Mouse (Mus musculus): ENCODE data around the gene Taf6l.

Gene Taf6l

DNA sequence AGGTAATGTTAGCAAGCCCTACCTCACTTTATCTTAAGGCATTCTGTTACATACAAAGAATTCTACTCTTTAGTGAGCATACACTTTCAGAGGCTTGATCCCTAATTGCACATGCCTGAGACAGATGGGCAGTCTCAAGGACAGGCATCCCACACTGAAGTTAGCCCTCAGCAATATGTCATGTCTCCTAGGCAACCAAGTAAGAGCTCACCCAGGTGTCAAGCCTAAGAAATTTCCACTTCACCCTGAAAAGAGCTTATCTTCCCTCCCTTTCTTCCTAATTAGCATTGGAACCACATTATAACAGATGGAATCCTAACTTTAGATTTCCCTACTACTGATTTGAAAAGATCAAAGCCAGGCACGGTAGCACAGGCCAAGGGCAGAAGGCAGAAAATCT lies 3.0 kb upstream of the Taf6l start:
- no peak for DNase-seq

DNA sequence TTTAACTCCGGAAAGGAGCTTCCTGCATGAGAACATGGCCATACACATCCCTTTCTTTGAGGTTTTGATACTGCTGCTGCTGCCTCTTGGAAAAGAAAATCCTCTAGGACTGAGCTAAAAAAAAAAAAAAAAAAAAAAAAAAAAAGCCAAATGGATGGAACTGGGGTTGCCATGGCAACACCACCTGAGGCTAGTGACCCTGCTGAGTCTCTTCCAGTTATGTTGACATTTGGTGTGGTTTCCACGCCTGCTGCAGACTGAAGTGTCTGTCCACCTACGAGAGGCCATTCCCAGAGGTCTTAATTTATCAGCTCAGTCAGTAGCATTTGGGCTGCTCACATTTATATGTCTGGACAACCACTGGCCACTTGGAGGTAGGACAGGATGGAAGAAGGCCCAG lies 2.3 kb upstream of the Taf6l start:
- DNase-seq: peak; percentile 41

DNA sequence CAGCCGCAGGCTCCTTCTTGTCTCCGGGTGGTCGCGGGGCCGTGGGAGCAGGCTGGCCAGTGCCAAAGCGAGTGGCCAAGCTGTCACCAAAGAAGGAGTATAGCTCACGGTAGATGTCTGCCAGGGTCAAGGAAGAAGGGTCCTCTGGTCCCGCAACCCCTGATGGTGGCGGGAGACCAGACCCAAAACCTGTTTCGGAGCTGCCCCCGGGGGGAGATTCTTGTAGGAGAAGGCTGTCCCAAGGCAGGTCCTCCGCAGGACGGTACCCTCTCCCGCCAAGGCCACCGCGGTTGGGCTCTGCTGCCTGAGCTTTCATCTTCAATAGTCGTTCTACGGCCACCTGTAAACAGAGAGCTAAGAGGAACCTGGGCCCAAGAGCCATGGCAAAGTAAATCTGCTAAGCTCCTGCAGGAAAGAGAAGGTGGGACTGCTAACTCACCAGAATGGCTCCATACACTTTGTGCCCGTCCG lies 11.2 kb downstream of the Taf6l start:
- DNase-seq: no peak

DNA sequence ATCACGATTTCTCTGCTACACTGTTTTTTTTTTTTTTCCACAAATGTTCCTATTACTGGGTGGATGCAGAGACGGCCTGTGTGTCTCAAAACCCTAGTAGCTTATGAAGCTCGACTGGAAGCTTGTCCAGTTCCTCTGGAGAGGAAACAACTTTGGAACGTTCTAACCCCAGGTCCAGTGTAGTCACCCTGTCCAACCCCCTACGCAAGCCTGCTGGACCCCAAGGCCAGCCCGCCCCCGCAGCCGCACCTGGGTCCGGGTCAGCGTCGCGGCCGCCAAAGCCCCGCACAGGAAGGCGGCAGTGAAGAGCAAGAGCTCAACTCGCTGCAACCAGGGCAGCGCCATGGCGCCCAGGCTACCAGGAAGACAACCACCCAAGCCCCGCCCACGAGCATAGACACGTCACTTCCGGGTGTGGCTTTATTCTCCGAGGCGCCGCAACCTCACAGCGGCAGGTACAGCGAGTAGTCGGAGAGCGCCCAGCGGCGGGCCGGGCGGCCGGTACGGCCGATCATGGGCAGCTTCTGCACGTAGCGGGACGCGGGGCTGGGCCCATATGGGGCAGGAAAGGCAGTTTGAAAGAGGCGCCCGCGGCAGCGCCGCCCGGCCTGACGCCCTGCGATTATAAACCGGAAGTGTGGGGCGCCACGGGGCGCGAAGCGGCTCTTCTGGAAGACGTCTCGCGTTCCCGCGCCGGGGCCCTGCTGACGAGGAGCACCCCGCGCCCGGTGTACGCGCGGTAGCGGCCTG lies 12.0 kb downstream of the Taf6l start, which contains the start of gene Tmem179b:
Gene Tmem179b, minus strand, starts transcription at position 382 of the 750 bp plus-strand sequence.
- peak; percentile 97 for DNase-seq

DNA sequence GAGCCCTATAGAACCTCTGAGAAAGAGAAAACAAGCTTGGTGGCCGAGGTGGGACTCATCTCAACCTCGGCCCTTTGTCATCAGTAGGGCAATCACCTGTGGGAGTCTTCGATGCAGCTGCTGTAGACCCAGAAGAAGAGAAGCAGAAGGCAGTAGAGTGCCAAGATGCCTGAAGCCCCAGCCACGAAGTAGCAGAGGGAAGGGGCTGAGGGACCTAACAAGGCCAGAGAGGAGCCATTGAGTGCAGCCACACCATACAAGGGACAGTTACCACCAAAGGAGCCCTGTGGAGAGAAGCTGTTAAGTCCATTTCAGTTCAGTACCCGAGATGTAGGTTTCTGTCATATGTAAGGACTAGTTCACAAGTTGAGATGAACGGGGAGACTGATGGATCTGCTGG lies 12.8 kb downstream of the Taf6l start:
- DNase-seq: no peak

DNA sequence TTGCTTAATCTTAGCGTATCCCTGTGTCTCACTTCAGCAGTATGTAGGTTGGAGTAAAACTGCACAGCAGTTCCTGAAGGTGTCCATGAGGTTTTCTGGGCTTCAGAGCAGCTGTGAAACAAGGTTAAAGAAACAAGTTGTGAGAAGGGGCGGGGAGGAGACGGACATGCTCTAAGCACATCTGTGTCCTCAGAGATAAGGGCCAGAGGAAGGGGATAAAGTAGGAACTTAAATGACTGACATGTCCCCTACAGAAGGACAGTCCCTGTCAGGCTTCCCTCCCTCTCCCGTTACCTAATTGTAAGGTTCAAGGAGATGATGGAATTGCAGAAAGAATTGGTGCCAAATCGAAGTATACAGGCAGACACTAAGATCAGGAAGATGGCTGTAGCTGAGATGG lies 13.2 kb downstream of the Taf6l start:
- no peak for DNase-seq

DNA sequence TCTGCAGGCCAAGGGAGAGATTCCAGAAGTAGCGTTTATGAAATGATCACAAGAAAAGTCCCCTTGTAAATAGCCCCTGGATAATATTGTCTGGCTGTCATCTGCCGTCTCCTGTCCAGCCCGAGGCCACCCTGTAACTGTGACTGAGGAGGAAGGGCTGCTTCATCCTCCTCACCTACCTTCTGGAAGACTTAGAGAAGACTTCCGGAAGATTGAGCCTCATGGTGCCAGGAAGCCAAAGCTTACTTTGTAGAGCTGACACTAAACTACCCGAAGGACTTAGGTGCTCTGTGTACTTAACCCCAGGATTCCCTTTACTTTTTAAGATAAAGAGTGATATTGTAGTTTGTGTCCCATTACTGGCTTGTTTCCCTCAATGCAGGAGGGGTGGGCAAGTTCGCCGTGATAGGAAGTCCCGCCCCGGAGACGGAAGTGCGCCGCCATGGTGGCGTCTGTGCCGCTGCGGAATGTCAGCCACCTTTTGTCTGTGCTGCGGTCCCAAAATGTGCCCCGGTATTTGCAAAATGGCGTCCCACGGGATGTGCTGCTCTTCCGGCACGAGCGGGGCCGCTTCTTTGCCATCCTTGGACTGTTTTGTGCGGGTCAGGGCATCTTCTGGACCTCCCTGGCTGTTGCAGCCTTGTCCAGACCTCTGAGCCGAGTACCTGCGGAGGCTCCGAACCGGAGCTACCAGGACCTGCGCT lies 15.5 kb downstream of the Taf6l start, which contains the start of gene Tmem223:
Gene Tmem223, plus strand, starts transcription at position 430 of the 704 bp plus-strand sequence.
- DNase-seq: peak; percentile 87

DNA sequence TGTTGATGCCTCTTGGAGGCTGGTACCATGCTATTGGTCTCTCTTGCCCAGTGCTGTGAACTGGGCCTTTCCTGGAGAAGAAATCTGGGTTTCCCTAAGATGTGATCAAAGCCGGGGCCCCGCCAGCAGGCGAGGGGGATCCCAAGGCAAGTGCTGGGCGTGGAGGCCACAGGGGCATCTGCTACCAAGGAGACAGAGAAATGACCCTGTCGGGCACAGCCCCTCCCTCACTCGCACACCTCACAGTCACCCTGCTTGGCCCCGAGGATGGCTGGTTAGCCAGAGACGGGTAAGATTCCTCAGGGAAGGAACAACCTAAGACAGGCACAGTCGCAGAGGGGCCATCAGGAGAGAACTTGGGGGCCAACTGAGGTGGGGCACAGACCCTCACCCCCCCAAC lies 20.7 kb downstream of the Taf6l start:
- DNase-seq: no peak

DNA sequence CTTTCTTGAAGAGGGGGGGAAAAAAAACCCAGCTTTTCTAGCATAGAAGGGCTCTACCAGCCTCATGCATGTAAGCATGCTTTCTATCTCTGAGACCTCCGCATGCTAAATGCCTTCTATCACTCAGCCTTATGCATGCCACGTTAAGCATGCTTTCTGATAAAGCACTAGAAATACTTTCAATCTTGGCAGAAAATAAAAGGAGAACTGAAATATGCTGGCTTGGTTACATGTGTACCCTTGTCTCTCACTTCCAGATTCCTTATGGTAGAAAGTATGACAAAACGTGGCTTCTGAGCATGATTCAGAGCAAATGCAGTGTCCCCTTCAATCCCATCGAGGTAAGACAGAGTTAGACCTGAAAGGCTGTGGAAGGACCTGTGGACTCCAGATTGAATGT lies 22.9 kb downstream of the Taf6l start:
- DNase-seq: no peak

DNA sequence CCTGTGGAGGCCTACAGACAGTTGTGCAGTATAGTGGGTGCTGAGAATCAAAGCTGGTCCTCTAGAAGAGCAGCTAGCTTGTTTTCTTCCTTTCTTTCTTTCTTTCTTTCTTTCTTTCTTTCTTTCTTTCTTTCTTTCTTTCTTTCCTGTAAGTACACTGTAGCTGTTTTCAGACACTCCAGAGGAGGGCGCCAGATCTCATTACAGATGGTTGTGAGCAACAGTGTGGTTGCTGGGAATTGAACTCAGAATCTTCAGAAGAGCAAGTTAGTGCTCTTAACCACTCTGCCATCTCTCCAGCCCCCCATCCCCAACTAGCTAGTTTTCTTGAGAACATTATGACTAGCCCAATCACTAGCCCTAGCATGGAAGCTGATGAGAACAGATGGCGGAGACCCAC lies 25.5 kb downstream of the Taf6l start:
- DNase-seq: no peak

DNA sequence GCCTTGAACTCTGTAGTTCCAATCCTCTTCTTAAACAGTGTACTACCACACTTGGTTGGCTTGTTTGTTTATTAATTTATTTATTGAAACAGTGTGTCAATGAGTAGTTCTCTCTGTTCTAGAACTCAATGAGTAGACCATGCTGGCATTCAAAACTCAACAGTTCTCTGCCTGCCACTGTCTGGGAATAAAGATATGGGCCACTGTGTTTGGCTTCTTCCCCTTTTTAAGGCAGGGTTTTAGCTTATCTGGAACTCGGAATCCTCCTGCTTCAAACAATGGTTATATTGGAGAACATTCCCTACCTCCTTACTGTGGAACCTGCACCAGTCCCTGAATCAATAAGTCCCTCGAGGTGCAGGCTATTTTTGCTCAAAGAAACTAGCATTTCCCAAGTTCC lies 27.3 kb downstream of the Taf6l start:
- no peak for DNase-seq

DNA sequence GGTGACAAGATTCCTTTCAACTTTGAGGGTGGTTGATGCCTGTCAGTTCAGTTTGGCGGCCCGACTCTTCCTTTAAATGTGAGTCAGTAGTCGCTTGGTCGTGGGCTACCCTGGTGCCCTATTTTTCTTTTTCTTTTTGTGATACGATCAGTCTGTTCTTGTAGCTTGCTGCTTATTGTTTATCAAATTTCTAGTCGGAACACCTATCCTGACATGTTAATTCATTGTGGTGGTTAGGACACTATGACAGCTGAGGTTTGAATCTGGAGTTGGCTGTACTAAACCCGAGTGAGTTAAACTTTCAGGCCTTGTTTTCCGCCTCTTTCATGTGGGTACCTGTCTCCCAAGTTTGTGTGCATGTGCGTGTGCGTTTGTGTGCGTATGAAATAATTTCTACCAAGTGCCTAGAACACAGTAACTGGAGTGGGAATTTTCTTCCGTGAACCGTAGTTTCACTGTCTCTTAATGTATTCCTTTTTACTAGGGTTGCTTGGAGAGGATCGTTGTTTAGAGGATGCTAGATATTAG lies 28.7 kb downstream of the Taf6l start:
- DNase-seq: no peak

DNA sequence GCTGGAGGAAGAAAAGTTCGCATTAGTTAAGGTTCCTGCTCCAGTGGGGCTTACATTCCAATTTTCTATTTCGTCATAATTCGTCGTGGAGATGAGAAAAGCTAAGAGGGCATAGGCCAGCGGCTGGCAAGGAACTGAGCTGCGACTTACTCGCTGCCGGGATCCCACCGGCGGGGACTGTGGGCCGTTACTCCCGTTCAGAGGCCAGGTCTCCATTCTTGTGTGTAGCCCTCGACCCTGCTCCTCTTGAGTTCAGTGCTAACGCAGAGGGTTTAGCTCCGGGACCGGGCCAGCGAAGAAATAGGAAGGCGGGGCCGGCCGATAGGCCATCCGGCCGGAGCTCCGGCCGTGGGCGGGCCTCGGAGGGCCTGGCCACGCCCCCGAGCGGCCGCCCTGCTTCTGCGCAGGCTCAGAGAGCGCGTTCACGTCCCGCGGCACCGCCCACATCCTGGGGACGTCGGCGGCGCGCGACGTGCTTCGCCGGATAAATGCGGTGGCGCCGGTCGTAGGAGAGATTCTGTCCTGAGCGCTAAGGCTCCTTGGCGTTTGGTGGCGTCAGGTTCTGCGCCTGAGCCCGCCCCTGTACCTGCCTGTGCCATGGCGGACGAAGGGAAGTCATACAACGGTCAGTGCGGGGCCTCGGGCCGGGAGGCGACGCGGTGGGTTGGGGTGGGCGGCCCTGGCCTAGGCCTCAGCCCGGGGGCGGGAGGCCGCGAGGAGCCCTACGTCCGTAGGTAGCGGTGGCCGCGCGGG lies 29.4 kb downstream of the Taf6l start, which contains the start of gene Nxf1:
Gene Nxf1, plus strand, starts transcription at position 439 of the 753 bp plus-strand sequence.
- peak; percentile 99 for DNase-seq

DNA sequence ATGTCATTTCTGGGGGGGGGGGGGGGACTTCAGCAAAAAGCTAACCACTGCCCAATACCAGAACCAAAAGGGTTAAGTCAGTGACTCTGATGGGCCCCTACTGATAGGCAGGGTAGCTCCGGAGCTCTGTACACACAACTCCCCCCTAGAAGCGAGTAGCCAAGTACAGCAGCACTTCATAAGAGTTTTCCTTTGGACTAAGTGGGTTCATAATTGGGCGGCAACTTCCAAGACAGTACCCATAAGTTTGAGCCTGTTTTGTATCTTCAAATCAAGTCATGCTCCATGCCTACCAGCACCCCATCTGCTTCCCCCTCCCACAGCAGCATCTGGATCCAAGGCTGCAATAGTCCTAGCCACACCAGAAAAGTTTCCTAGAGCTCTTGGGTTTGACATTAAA lies 30.6 kb downstream of the Taf6l start:
- no peak for DNase-seq

DNA sequence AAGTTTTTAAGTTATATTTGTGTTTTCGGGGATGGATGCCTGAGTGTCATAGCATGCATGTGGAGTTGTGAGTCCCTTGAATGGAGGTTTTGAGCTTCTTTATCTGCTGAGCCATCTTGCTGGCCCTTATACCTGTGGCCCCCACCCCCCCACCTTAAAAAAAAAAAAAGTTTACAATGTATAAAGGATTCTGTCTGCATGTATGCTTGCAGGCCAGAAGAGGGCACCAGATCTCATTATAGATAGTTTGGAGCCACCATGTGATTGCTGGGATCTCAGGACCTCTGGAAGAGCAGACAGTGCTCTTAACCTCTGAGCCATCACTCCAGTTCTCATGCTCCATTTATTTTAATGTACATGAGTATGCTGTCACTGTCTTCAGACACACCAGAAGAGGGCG lies 38.8 kb downstream of the Taf6l start:
- DNase-seq: peak; percentile 26

DNA sequence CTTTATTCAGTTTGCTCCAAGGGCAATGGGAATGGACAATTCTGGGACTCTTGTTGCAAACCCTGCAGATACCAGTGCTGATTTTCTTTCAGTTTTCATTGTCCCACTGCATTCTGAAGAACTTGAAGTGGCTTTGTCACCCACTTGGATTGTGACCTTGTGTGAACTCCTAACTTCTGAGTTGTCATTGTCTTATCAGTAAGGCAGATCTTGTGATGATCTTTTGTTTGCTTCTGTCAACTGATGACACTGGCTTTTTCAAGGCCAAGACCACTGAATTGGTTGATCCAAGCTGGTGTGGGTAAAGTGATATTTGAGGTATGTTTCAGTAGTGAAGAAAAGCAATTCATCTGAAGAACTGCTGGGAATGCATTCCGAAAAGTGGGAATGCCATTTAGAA lies 40.8 kb downstream of the Taf6l start:
- DNase-seq: no peak

DNA sequence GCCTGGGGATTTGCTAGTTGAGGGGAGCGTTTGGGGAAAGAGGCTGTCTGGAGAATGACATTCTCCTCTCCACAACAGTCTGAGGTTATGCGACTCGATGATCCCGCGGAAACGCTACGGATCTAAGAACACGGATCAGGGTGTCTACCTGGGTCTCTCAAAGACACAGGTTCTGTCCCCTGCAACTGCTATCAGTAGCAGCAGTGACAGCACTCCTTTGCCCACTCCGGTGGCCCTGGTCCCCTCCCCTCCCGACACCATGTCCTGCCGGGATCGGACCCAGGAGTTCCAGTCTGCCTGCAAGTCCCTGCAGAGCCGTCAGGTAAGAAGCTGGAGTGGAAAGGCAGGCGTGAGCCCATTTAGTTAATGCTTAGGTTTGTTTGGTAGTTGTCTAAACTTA lies 44.0 kb downstream of the Taf6l start:
- no peak for DNase-seq

DNA sequence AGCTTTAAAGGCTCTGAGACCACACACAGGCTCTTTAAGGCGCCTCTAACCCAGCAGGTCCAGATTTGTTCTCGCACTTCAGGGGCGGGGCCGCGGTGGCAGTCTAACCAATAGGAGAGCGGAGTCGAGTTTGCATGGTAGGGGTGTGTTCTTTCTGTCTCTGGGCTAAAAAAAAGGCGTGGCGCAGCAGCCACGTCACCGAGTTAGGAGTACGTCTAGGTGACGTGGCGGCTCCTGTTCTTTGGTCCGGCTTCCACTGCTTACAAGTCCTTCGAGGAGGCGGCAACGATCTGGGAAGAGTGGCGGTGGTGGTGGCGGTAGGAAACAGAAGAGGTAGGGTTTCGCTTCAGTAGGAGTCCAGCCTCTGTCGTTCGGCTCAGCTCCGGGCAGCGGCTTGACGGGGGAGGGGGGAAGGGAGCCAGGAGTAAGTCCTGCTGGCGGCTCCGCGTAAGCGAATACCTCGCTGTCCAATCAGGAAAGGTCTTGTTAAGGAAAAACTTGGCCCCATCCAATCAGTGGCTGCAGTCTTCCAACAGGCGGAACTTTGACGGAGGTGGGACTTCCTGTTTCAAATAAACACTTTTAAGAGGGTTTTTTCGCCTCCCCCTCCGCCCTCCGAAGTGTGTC lies 44.9 kb downstream of the Taf6l start, which contains the start of gene Stx5a:
Gene Stx5a, plus strand, starts transcription at position 171 of the 627 bp plus-strand sequence.
- peak; percentile 98 for DNase-seq

DNA sequence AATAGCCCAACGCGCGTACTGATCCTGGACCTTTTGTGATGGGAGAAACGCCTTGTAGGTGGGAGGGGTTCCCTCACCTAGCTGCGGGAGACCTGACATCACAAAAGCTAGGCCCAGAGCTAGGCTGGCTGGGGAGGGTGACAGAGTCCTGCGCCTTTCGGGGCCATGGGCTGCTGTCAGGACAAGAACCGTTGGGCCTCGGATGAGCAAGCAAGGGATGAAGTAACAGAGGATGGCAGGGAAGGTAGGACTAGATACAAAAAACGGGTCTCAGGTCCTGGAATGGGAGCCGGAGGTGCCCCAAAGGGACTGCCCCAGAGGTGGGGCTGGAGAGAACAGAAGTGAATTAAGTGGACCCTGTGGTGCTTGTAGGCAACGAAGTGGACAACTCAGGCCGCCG lies 45.6 kb downstream of the Taf6l start, which contains the start of gene 1700092M07Rik:
Gene 1700092M07Rik, plus strand, starts transcription at position 116 of the 400 bp plus-strand sequence.
- no peak for DNase-seq

DNA sequence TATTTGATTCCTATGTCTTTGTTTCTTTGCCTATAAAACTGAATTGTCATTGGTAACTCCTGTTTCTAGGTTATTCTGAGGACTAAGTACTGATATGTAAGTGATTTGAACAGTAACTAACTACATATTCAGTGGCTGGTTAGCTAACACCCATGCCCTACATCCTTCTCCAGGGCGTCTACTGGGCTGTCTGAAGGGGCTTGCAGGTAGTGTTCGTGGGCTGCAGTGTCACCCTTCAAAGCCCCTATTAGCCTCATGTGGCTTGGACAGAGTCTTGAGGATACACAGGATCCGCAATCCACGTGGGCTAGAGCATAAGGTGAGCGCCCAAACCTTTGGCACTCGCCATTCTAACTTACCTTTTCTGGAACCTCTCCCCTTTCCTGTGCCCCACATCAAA lies 46.6 kb downstream of the Taf6l start:
- DNase-seq: no peak

DNA sequence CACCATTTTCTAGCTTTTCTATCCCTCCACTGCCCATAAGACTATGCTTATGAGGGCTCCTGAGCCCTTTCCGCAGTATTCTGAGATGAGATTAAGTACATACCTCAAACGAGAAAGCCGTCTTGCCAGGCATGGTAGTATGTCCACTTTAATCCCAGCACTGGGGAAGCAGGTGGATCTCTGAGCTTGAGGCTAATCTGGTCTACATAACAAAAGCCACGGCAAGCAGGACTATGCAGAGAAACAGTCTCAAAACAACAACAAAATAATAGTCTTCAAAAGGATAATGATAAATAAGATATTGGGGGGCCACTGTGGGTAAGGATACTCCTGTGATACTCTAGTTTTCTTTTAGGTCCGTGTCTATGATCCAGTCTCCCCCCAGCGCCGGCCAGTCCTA lies 47.3 kb downstream of the Taf6l start:
- DNase-seq: no peak

DNA sequence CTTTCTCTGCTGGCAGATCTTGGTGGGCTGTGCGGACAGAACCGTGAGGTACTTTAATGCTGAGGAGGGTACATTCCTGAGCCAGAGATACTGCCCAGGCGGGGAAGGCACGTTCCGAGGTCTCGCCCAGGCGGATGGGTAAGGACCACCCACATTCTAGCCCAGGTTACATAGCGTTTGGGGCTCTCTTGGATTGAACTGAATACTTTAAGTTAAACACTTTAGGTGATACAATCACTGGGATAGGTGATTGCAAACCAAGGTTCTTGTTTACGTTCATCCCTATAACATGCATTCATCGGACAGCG lies 50.1 kb downstream of the Taf6l start:
- peak; percentile 29 for DNase-seq

Data from embryo, embryonic 11 days (tissue).